Mouse (Mus musculus) urinary bladder, adult 2 months (tissue): ENCODE results near the gene Rps27a. TPM values are rescaled to one million over a fixed set of nuclear protein-coding genes. Genes with fewer than 3 reads are reported as not detected.
"Not testable (repeated sequence)": the region's sequence is repeated elsewhere in the genome, so short reads cannot be mapped to it uniquely, and the experiment has no call there.

Experiments
- DNase-seq: peaks from one replicate; pipeline ENCODE4 v3.0.0; 2022; ENCODE audit warnings: low spot score
- polyA plus RNA-seq: library from polyadenylated mRNA; depleted of rRNA; stranded (reverse); fragments of >200 nt; gene quantifications from 2 replicates; pipeline ENCODE4 v1.2.3, GENCODE M21; 2012; rRNA removed

Rps27a gene
- polyA plus RNA-seq, result 1,401 and 1,405 TPM in 2 replicates

DNA sequence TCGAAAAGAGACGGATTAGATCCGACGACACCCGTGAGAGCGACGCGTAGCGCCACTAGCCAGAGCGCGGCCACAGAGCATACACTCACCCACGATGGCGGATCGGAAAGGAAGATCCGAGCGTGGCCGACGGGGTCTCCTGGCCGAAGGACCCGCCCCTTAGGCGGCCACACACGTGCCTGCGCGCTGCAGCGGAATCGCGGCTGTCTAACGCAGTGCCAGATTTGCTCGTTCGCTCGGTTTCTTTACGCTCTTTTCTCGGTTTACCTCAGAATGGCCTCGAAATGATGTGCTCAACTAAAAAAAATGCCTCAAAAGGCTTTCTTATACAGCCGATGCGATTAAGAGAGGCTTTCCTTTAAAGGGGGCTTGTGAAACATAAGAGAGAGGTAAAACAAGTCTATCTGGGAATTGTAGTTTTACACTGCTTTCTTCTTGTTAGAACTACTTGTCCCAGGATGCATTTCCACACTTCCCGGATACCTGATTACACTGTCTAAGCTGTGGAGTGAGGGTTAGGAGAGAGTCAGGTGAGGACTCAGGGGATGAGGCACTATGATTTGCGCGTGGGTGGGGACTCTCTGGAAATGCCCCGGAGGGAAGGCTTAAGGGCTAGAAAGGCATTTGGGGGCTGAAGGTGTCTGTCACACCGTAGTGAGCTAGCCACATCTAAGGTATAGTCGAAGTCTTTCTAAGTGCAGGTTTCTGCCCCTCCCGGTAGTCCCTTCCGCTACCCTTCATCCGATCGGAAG is at the start of gene Rps27a, which contains the start of gene Clhc1:
TSS of gene Rps27a (minus strand) at position 358 of the 752 bp plus-strand sequence.
TSS of gene Clhc1 (plus strand) at position 199 of the 752 bp plus-strand sequence.
- peak; percentile 89 for DNase-seq

GRCm38 (mm10) chr11:29597159-29597558 is 49.2 kb upstream of the Rps27a start:
- DNase-seq, result no peak

GRCm38 (mm10) chr11:29595217-29595616 is 47.3 kb upstream of the Rps27a start:
- no peak for DNase-seq

GRCm38 (mm10) chr11:29579610-29580009 is 31.7 kb upstream of the Rps27a start:
- no peak for DNase-seq

- DNase-seq, result no peak
Observed at GRCm38 (mm10) chr11:29572656-29573055, 24.7 kb upstream of the Rps27a start.

DNA sequence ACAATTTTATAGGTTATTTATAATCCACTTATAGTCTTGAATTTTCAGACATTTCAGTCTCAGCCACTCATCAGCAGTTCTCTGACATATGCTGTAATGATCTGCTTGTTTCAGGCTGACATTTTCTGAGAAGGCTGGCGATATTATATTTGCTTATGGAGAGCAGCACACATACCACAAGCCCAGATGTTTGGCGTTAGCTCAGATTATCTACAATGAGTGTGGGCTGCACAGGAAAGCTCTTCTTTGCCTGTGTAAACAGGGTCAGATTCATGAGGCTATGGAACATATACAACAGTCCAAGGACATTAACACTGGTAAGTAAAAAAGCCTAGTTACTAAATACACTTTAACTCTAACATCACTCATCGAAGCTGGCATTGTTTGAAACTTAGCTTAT is 23.6 kb upstream of the Rps27a start:
- no peak for DNase-seq

GRCm38 (mm10) chr11:29563406-29563805 is 15.5 kb upstream of the Rps27a start:
- DNase-seq, result no peak

- DNase-seq, result no peak
Observed at GRCm38 (mm10) chr11:29560990-29561389, 13.1 kb upstream of the Rps27a start.

DNA sequence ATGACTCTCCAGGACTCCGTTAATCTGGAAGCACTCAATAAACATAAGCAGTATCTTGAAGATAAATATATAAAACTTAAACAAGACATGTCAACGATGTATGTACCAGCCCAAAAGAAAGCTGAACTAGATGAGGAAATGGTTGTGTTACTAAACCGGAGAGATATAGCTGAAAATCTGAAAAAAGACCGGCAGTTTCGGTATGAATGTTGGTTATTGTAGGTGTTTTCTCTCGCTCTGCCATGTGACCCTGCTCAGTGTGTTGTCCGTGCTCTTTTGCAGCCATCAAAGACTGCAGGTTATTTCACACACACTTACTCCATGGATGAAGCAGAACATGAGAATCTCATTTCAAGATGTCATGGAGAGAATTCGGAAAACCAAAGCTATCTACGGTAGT is 12.5 kb upstream of the Rps27a start:
- DNase-seq, result no peak

- DNase-seq, result no peak
Observed at GRCm38 (mm10) chr11:29549425-29549778, 1.5 kb upstream of the Rps27a start.

DNA sequence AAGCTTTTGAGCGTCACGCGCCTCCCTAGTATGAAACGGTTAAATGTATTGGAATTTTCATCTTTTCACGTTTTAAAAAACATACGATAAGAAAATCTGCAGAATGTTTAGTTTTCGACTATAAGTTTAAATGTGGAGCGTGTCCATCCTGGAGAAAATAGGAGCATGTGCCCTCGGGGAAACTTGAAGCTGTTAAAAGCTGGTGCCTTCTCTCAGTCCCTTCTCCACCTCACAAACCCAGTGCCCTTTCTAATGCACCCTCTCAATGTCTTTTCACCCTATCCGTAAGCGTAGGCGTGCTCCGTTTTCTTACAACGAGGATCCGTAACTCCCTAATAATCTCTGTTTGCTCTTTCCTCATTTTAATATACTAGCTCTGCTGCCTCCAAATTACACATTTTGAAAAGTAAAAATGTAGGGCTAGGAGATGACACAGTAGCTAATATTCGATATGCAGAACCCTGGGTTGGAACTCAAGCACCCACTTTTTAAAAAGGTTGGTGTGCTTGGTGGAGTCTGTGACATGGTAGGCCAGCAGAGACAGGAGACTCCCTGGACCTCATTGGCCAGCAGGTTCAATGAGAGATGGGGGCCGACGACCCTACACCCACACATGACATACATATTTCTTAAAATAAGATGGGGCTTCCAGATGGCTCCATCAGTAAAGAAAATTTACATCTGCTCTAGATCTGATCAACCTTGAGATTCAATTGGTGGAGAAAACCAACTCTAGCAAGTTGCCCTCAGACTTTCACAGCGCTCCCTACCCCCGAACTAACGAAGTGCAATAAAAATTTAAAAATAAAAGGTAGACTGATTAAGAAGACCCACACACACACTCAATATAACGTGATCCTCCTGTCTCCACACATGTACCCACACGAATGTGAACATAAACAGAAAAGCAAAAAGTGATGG is 855 bp upstream of the Rps27a start:
- DNase-seq, result no peak

GRCm38 (mm10) chr11:29547249-29547751 is 609 bp downstream of the Rps27a start:
- DNase-seq, result no peak

DNA sequence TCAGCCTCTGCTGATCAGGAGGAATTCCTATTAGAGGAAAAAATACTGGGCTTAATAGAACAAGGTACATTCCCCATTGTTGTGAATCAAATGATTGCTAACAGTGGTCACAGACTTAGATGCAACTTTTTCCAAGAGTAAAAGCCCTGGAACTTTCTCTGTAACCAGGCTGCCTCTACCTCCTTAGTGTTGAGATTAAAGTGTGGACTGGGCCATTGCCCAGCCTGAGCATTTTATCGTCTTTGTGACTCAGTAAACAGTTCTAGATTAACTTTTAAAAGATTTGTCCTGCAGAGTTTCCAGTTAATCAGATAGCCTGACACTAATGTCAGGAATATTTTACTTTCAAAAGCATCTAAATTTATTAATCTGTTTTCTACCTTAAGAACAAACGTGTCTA is 1.1 kb downstream of the Rps27a start:
- no peak for DNase-seq

GRCm38 (mm10) chr11:29546297-29546696 is 1.6 kb downstream of the Rps27a start:
- not testable (repeated sequence) for DNase-seq

DNA sequence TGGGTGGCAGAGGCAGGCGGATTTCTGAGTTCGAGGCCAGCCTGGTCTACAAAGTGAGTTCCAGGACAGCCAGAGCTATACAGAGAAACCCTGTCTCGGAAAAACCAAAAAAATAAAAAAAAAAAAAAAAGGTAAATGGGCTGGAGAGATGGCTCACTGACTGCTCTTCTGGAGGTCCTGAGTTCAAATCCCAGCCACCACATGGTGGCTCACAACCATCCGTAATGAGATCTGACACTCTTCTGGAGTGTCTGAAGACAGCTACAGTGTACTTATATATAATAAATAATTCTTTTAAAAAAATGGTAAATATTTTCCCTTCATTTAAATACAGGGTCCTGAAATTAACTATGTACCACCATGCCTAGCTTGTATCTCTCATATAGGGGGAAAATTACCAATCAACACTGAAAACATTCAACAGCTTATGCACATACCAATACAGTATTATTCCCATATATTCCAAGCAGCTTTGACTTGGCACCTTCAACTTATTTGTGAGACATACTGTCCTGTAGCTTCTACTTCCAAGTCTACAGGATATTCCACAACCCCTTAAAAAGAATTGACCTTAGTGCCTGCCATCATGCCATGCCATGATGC is 2.7 kb downstream of the Rps27a start:
- not testable (repeated sequence) for DNase-seq

DNA sequence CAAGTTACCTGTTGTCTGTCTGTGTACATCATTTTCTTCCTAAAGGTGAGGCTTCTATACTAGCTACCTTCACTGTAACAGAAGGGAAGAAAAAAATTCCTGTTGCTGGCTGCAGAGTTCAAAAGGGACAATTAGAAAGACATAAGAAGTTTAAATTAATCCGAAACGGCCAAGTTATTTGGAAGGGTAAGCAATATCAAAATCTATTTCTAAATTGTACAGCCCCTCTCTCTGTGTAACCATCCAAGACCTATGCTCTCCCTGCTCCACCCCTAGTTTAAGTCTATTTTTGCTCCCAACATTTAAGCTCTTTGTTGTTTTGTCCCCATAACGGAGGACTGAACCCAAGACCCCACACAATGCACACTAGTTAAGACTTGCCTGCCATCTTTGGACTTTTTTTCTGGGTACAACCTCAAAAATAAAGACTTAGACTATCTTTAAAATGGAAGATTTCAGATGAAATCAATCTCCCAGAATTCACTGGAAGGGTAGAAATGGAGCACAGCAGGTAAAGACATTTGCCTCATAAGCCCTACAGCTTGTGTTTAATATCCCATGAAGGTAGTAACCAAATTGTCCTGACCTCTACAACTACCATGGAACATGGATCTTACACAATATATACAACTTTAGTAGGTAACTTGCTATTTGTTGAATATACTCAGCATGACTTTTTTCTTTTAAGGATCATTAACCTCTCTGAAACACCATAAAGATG is 3.5 kb downstream of the Rps27a start:
- no peak for DNase-seq

- DNase-seq, result no peak
Observed at GRCm38 (mm10) chr11:29538201-29538600, 9.7 kb downstream of the Rps27a start.

GRCm38 (mm10) chr11:29525988-29526794 is 21.7 kb downstream of the Rps27a start, which contains the start of gene Mtif2:
TSS of gene Mtif2 (plus strand) at chr11:29526408.
- DNase-seq, result peak; percentile 64

- peak; percentile 79 for DNase-seq
Observed at GRCm38 (mm10) chr11:29514682-29515412, 33.1 kb downstream of the Rps27a start, which contains the start of gene Prorsd1. TSS of gene Prorsd1 (minus strand) at chr11:29515033.

DNA sequence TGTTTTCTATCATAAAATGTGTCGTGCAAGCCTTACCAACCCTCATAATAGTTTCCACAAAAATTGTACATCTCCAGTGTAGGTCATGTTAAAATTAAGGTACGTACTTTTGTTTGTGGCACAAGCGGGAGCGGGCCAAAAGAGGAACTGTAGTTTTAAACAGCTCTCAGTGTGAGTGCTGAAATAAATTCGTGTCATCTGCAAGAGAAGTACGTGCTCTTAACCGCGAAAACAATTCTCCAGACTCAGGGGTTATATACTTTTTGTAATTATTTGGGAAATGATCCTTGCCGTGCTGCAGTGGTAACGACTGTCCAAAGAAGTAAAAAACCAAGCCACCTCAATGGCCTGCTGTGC is 33.6 kb downstream of the Rps27a start:
- DNase-seq, result no peak
